Mouse (Mus musculus): Measurements from ENCODE around the gene Gm4027. TPM values are rescaled to one million over a fixed set of nuclear protein-coding genes. Genes with fewer than 3 reads are reported as not detected.
"Not testable (repeated sequence)": the region's sequence is repeated elsewhere in the genome, so short reads cannot be mapped to it uniquely, and the experiment has no call there.

Gene Gm4027
- polyA plus RNA-seq (2015; fragmentation: Nextera tagmentation; extraction: Ambion mirVana) = not detected in 2 replicates

DNA sequence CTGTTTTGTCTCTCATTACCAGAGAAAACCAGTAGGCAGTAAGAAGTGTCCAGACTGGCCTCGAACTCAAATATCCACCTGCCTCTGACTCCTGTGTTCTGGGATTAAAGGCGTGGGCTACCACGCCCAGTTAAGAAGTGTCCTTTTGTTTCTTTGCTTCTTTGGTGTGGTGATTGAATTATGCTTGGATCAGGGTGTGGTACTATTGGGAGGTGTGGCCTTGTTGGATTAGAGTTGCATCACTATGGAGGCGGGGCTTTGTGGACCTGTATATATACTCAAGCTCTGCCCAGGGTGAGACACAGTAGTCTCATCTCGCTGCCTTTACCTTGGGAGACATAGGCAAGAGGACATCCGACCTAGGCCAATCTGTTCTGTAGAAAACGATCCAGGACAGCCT lies at the start of gene Gm4027:
Gene Gm4027, plus strand, starts transcription at position 301 of the 400 bp plus-strand sequence.
- ATAC-seq (ENCODE audit: low read depth); H3K4me3 ChIP-seq (ENCODE audit: low read length); H3K9me3 ChIP-seq (ENCODE audit: control insufficient read depth, low read length); H3K27ac ChIP-seq (ENCODE audit: low read length); H3K9ac ChIP-seq (ENCODE audit: low read length); H3K4me1 ChIP-seq (replicated peaks; ENCODE audit: control insufficient read depth, insufficient read depth, low read length); H3K36me3 ChIP-seq (ENCODE audit: control insufficient read depth, insufficient read depth, low read length); H3K4me2 ChIP-seq (ENCODE audit: low read depth, low read length); H3K27me3 ChIP-seq (ENCODE audit: control insufficient read depth, insufficient read depth, low read depth, low read length): not testable (repeated sequence)
- WGBS = 81% methylated on average over 5 of the region's 7 CpGs

DNA sequence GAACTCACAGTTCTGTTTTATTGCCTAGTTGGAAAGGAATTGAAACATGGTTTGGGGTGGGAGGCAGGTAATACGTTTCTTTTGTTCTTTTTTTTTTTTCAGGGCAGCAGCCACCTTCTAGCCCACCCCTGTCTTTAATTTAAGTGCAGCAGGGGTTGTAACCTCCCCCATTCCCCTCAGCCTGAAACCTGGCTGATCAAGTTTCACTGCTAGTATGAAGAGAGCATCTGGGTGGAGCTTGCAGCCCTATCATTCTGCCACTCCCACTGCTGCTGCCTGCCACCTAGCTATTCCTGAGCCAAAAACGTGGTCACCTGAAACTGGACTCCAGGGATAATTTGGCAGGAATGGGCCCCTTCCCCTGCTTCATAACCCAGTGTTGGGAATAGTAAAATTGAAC lies 17.3 kb upstream of the Gm4027 start:
- ATAC-seq (ENCODE audit: low read depth); H3K27me3 ChIP-seq (ENCODE audit: control insufficient read depth, insufficient read depth, low read depth, low read length); H3K9me3 ChIP-seq (ENCODE audit: control insufficient read depth, low read length); H3K9ac ChIP-seq (ENCODE audit: low read length); H3K36me3 ChIP-seq (ENCODE audit: control insufficient read depth, insufficient read depth, low read length); H3K4me1 ChIP-seq (replicated peaks; ENCODE audit: control insufficient read depth, insufficient read depth, low read length); H3K27ac ChIP-seq (ENCODE audit: low read length); H3K4me3 ChIP-seq (ENCODE audit: low read length); H3K4me2 ChIP-seq (ENCODE audit: low read depth, low read length): not testable (repeated sequence)
- 0% methylated on average over 2 of the region's 2 CpGs for WGBS

DNA sequence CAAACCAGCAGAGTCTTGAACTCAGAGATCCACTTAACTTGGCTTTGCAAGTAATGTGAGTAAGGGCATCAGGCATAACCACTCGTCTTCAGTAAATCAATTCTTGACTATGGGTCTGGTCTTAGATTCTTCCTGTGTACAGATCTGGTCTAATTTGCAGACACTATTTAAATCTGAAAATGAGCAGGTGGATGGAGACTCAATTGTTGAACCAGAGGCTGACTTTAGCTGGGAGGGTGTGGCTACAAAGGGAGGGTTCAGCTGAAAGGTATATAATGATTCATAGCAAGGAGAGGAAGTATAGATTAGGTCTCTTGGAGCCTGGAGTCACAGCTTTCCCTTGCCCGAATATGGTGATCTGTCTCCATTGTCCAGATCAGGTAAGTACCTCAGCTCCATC lies 16.3 kb upstream of the Gm4027 start, which contains the start of gene Oog1:
Gene Oog1, plus strand, starts transcription at position 301 of the 400 bp plus-strand sequence.
- ATAC-seq (ENCODE audit: low read depth) = not testable (repeated sequence)
- 79% methylated on average over 1 of the region's 2 CpGs for WGBS

GRCm38 (mm10) chr12:87644520-87644919 lies 25.9 kb downstream of the Gm4027 start, which contains the start of gene Gm16381:
Gene Gm16381 (minus strand): TSS chr12:87644620.
- H3K4me3 ChIP-seq (ENCODE audit: low read length); H3K9ac ChIP-seq (ENCODE audit: low read length); H3K27me3 ChIP-seq (ENCODE audit: control insufficient read depth, insufficient read depth, low read depth, low read length); ATAC-seq (ENCODE audit: low read depth); H3K36me3 ChIP-seq (ENCODE audit: control insufficient read depth, insufficient read depth, low read length); H3K4me1 ChIP-seq (replicated peaks; ENCODE audit: control insufficient read depth, insufficient read depth, low read length); H3K27ac ChIP-seq (ENCODE audit: low read length); H3K4me2 ChIP-seq (ENCODE audit: low read depth, low read length); H3K9me3 ChIP-seq (ENCODE audit: control insufficient read depth, low read length): not testable (repeated sequence)
- WGBS = 64% methylated on average over 1 of the region's 2 CpGs

More for the DNA sequence above, 16.3 kb upstream of the Gm4027 start, which contains the start of gene Oog1:
- not testable (repeated sequence) for H3K4me1 ChIP-seq (replicated peaks; ENCODE audit: control insufficient read depth, insufficient read depth, low read length); H3K27ac ChIP-seq (ENCODE audit: low read length); H3K9me3 ChIP-seq (ENCODE audit: control insufficient read depth, low read length); H3K27me3 ChIP-seq (ENCODE audit: control insufficient read depth, insufficient read depth, low read depth, low read length); H3K4me2 ChIP-seq (ENCODE audit: low read depth, low read length); H3K4me3 ChIP-seq (ENCODE audit: low read length); H3K36me3 ChIP-seq (ENCODE audit: control insufficient read depth, insufficient read depth, low read length); H3K9ac ChIP-seq (ENCODE audit: low read length)

- WGBS = 59% methylated on average over 2 of the region's 4 CpGs
- not testable (repeated sequence) for H3K4me2 ChIP-seq (ENCODE audit: low read depth, low read length); ATAC-seq (ENCODE audit: low read depth); H3K9ac ChIP-seq (ENCODE audit: low read length); H3K27me3 ChIP-seq (ENCODE audit: control insufficient read depth, insufficient read depth, low read depth, low read length); H3K4me3 ChIP-seq (ENCODE audit: low read length); H3K27ac ChIP-seq (ENCODE audit: low read length); H3K4me1 ChIP-seq (replicated peaks; ENCODE audit: control insufficient read depth, insufficient read depth, low read length); H3K36me3 ChIP-seq (ENCODE audit: control insufficient read depth, insufficient read depth, low read length); H3K9me3 ChIP-seq (ENCODE audit: control insufficient read depth, low read length)
Measured at GRCm38 (mm10) chr12:87652916-87653703, 34.4 kb downstream of the Gm4027 start.

Other genes with a start within 250 kb of the Gm4027 start
- 97.4 and 108 TPM in 2 replicates for gene Sptlc2, start 230.5 kb upstream of the Gm4027 start, polyA plus RNA-seq (2015; fragmentation: Nextera tagmentation; extraction: Ambion mirVana)
- 283 and 303 TPM in 2 replicates for gene Slirp, start 175.0 kb upstream of the Gm4027 start, polyA plus RNA-seq (2015; fragmentation: Nextera tagmentation; extraction: Ambion mirVana)
- 50.1 and 52.3 TPM in 2 replicates for gene Alkbh1, start 174.9 kb upstream of the Gm4027 start, polyA plus RNA-seq (2015; fragmentation: Nextera tagmentation; extraction: Ambion mirVana)
- gene Snw1, start 146.6 kb upstream of the Gm4027 start, polyA plus RNA-seq (2015; fragmentation: Nextera tagmentation; extraction: Ambion mirVana) = 115 and 120 TPM in 2 replicates
- gene Gm5788, start 124.1 kb upstream of the Gm4027 start, polyA plus RNA-seq (2015; fragmentation: Nextera tagmentation; extraction: Ambion mirVana) = not detected in 2 replicates
- not detected in 2 replicates for gene Gm8300, start 104.6 kb upstream of the Gm4027 start, polyA plus RNA-seq (2015; fragmentation: Nextera tagmentation; extraction: Ambion mirVana)
- gene Oog1, start 16.2 kb upstream of the Gm4027 start, polyA plus RNA-seq (2015; fragmentation: Nextera tagmentation; extraction: Ambion mirVana) = not detected in 2 replicates
- not detected in 2 replicates for gene Gm16381, start 25.8 kb downstream of the Gm4027 start, polyA plus RNA-seq (2015; fragmentation: Nextera tagmentation; extraction: Ambion mirVana)
- gene Gm21319, start 156.9 kb downstream of the Gm4027 start, polyA plus RNA-seq (2015; fragmentation: Nextera tagmentation; extraction: Ambion mirVana) = not detected in 2 replicates
- not detected in 2 replicates for gene Gm21936, start 176.6 kb downstream of the Gm4027 start, polyA plus RNA-seq (2015; fragmentation: Nextera tagmentation; extraction: Ambion mirVana)
- not detected in 2 replicates for gene BB287469, start 197.7 kb downstream of the Gm4027 start, polyA plus RNA-seq (2015; fragmentation: Nextera tagmentation; extraction: Ambion mirVana)
- gene Gm2001, start 223.5 kb downstream of the Gm4027 start, polyA plus RNA-seq (2015; fragmentation: Nextera tagmentation; extraction: Ambion mirVana) = not detected in 2 replicates

Data from lung, embryonic 16.5 days (tissue).